Mouse (Mus musculus): Measurements from ENCODE around the gene Gata5. TPM values are rescaled to one million over a fixed set of nuclear protein-coding genes. Genes with fewer than 3 reads are reported as not detected.
A peak's percentile ranks its signal among the peaks of the same experiment; 100 is the strongest.

Gene Gata5
- polyA plus RNA-seq, 1 experiment from 2014 or later, result not detected

DNA sequence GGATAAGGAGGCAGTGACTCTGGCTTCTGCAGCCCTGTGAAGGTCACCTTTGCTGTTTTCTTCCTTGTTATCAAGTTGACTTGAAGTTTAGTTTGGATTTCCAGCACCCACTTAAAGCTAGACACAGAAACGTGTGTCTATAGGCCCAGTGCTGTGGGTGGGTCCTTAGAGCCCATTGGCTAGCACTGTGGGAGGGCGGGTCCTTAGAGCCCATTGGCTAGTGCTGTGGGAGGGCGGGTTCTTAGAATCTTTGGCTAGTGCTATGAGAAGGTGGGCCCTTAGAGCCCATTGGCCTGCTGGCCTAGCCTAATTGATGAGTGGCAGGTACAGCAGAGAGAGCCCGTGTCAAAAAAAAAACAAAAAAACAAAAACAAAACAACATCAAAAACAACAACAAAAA, 14.3 kb downstream of the Gata5 start:
- Histone ChIP-seq H3K27me3 (replicated peaks; ENCODE audit: control insufficient read depth, insufficient read depth, low read length) (no peaks in the 10 kb centered on the region), H3K4me2 (ENCODE audit: low read length) (no peak overlapping the region), H3K9ac (ENCODE audit: low read depth, low read length) (no peak overlapping the region), H3K4me1 (ENCODE audit: control insufficient read depth, insufficient read depth, low read depth, low read length) (no peaks in the 10 kb centered on the region), H3K4me3 (ENCODE audit: low read length) (no peak overlapping the region), H3K27ac (ENCODE audit: low read depth, low read length) (no peak overlapping the region), H3K36me3 (ENCODE audit: control insufficient read depth, insufficient read depth, low read length) (no peaks in the 10 kb centered on the region), H3K9me3 (ENCODE audit: control insufficient read depth, low read length) (no peaks in the 10 kb centered on the region)
- 75% methylated on average over 4 of the region's 4 CpGs for WGBS
- ATAC-seq, result no peak

- no peak for ATAC-seq
- no peak overlapping the region for H3K9ac ChIP-seq (ENCODE audit: low read depth, low read length)
- no peaks in the 10 kb centered on the region for H3K4me1 ChIP-seq (ENCODE audit: control insufficient read depth, insufficient read depth, low read depth, low read length)
- no peak overlapping the region for H3K4me3 ChIP-seq (ENCODE audit: low read length)
- H3K27ac ChIP-seq (ENCODE audit: low read depth, low read length), result no peak overlapping the region
- no peaks in the 10 kb centered on the region for H3K27me3 ChIP-seq (replicated peaks; ENCODE audit: control insufficient read depth, insufficient read depth, low read length)
- WGBS, result 81% methylated on average over 7 of the region's 7 CpGs
- H3K36me3 ChIP-seq (ENCODE audit: control insufficient read depth, insufficient read depth, low read length), result no peaks in the 10 kb centered on the region
- H3K9me3 ChIP-seq (ENCODE audit: control insufficient read depth, low read length), result no peaks in the 10 kb centered on the region
- H3K4me2 ChIP-seq (ENCODE audit: low read length), result no peak overlapping the region
Measured at GRCm38 (mm10) chr2:180317591-180317990, 16.9 kb downstream of the Gata5 start.

GRCm38 (mm10) chr2:180314292-180314691, 20.2 kb downstream of the Gata5 start:
- Histone ChIP-seq H3K9me3 (ENCODE audit: control insufficient read depth, low read length) (no peaks in the 10 kb centered on the region), H3K27me3 (replicated peaks; ENCODE audit: control insufficient read depth, insufficient read depth, low read length) (no peaks in the 10 kb centered on the region), H3K27ac (ENCODE audit: low read depth, low read length) (no peak overlapping the region), H3K36me3 (ENCODE audit: control insufficient read depth, insufficient read depth, low read length) (no peaks in the 10 kb centered on the region), H3K9ac (ENCODE audit: low read depth, low read length) (no peak overlapping the region), H3K4me2 (ENCODE audit: low read length) (no peak overlapping the region), H3K4me3 (ENCODE audit: low read length) (no peak overlapping the region), H3K4me1 (ENCODE audit: control insufficient read depth, insufficient read depth, low read depth, low read length) (no peaks in the 10 kb centered on the region)
- WGBS, result 86% methylated on average over 2 of the region's 2 CpGs
- no peak for ATAC-seq

DNA sequence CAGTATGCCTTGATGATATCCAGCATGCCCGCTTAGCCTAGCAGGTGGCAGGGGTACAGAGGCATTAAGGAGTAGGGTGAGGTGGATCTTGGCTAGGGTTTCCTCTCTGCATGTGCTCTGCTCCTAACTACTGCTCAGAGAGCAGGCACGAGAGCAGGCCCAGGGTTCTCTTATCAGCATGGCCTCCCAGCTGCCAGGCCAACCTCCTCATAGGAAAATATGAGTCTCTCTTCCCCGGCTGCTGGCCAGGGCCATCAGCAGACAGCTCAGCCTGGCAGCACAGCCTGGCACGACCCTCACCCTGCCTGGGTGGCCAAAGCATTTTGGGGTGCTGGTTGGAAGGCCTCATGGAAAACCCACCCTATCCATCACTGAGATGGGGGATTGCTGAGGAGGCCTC, 23.4 kb downstream of the Gata5 start:
- Histone ChIP-seq H3K27me3 (replicated peaks; ENCODE audit: control insufficient read depth, insufficient read depth, low read length) (no peaks in the 10 kb centered on the region), H3K4me2 (ENCODE audit: low read length) (no peak overlapping the region), H3K4me1 (ENCODE audit: control insufficient read depth, insufficient read depth, low read depth, low read length) (no peaks in the 10 kb centered on the region), H3K27ac (ENCODE audit: low read depth, low read length) (no peak overlapping the region), H3K9me3 (ENCODE audit: control insufficient read depth, low read length) (no peaks in the 10 kb centered on the region), H3K4me3 (ENCODE audit: low read length) (no peak overlapping the region), H3K36me3 (ENCODE audit: control insufficient read depth, insufficient read depth, low read length) (no peaks in the 10 kb centered on the region), H3K9ac (ENCODE audit: low read depth, low read length) (no peak overlapping the region)
- 76% methylated on average over 4 of the region's 4 CpGs for WGBS
- ATAC-seq, result no peak

DNA sequence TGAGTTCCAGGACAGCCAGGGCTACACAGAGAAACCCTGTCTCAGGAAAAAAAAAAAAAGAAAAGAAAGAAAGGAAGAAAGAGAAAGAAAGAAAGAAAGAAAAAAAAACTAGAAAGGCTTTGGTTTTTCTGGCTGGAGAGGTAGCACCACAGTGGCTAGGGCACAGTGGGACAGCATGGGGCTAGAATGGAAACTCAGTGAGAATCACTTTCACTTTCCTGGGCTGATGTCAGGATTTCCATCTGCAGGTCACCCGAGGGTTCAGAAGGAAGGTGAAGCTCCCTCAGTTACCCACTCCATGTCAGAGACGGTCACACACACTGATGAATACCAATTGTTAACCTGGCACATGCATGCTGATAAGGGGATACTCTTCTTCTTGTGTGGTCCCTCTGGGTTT, 26.8 kb downstream of the Gata5 start:
- H3K4me1 ChIP-seq (ENCODE audit: control insufficient read depth, insufficient read depth, low read depth, low read length), result no peaks in the 10 kb centered on the region
- no peak for ATAC-seq
- H3K4me2 ChIP-seq (ENCODE audit: low read length), result no peak overlapping the region
- no peaks in the 10 kb centered on the region for H3K27me3 ChIP-seq (replicated peaks; ENCODE audit: control insufficient read depth, insufficient read depth, low read length)
- no peak overlapping the region for H3K4me3 ChIP-seq (ENCODE audit: low read length)
- no peak overlapping the region for H3K27ac ChIP-seq (ENCODE audit: low read depth, low read length)
- 74% methylated on average over 2 of the region's 2 CpGs for WGBS
- H3K36me3 ChIP-seq (ENCODE audit: control insufficient read depth, insufficient read depth, low read length), result no peaks in the 10 kb centered on the region
- H3K9me3 ChIP-seq (ENCODE audit: control insufficient read depth, low read length), result no peaks in the 10 kb centered on the region; the same call in 1 of the 2 replicates
- H3K9ac ChIP-seq (ENCODE audit: low read depth, low read length), result no peak overlapping the region

DNA sequence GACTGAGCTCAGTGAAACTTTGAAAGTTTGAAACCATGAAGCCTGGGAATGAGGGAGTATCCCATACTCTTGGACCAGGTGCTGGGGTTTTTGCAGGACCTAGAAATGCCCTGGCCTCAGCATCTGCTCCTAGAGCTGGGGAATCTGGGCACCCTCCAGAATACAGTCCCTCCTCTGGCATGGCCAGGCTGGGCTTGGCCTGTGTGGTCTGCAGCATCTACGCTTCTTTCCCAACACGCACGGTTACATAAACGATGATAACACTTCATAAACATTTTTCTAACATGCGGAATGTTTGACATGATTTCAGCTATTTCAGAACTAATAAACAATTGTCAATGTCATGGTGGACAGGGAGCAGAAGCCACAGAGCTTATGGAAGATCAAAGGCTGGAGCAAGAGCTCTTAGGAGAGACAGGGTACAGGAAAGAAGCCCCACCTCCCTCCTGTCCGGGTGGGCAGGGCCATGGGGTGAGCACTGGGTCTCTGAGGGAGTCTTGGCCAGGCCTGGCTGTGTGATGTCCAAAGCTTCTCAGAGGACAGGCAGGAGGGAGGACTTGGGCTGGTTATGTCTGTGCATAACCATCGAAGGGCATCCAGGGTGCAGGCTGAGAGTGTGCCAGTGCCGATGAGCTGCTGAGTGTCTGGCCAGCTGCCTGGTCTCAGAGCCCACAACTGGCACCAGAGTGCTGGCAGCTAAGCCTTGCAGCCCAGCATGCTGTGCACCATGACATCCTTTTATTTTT, 27.9 kb downstream of the Gata5 start:
- ATAC-seq, result peak; percentile 52; the same call in 1 of the 2 replicates
- no peaks in the 10 kb centered on the region for H3K4me1 ChIP-seq (ENCODE audit: control insufficient read depth, insufficient read depth, low read depth, low read length)
- H3K27me3 ChIP-seq (replicated peaks; ENCODE audit: control insufficient read depth, insufficient read depth, low read length), result no peaks in the 10 kb centered on the region
- 86% methylated on average over 8 of the region's 8 CpGs for WGBS
- no peak overlapping the region for H3K27ac ChIP-seq (ENCODE audit: low read depth, low read length)
- no peak overlapping the region for H3K4me2 ChIP-seq (ENCODE audit: low read length)
- H3K9ac ChIP-seq (ENCODE audit: low read depth, low read length), result no peak overlapping the region
- H3K36me3 ChIP-seq (ENCODE audit: control insufficient read depth, insufficient read depth, low read length), result no peaks in the 10 kb centered on the region
- H3K9me3 ChIP-seq (ENCODE audit: control insufficient read depth, low read length), result no peaks in the 10 kb centered on the region; the same call in 1 of the 2 replicates
- no peak overlapping the region for H3K4me3 ChIP-seq (ENCODE audit: low read length)

DNA sequence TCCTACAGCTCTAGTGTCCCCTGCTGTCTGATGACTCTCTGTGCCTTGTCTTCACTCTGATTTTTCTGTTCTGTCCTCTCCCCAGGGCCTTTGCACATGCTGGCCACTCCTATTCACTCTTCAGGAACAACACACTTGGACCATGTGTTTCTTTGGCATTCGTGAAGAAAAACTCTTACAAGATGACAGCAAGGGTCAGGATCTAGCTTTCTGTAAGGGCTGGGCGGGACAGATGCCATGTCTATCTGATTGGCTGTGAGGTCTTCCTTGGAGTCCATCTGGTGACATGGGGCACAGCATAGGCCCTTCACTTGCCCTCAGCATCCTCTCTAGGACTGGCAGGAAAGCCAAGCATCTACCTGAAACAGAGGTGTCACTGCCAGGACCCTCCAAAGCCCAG, 28.5 kb downstream of the Gata5 start:
- Histone ChIP-seq H3K4me2 (ENCODE audit: low read length) (no peak overlapping the region), H3K27me3 (replicated peaks; ENCODE audit: control insufficient read depth, insufficient read depth, low read length) (no peaks in the 10 kb centered on the region), H3K36me3 (ENCODE audit: control insufficient read depth, insufficient read depth, low read length) (no peaks in the 10 kb centered on the region), H3K9ac (ENCODE audit: low read depth, low read length) (no peak overlapping the region), H3K27ac (ENCODE audit: low read depth, low read length) (no peak overlapping the region), H3K4me3 (ENCODE audit: low read length) (no peak overlapping the region), H3K4me1 (ENCODE audit: control insufficient read depth, insufficient read depth, low read depth, low read length) (no peaks in the 10 kb centered on the region), H3K9me3 (ENCODE audit: control insufficient read depth, low read length) (no peaks in the 10 kb centered on the region; the same call in 1 of the 2 replicates)
- 85% methylated on average over 2 of the region's 2 CpGs for WGBS
- ATAC-seq, result no peak

GRCm38 (mm10) chr2:180305490-180305889, 29.0 kb downstream of the Gata5 start:
- H3K4me3 ChIP-seq (ENCODE audit: low read length), result no peak overlapping the region
- H3K36me3 ChIP-seq (ENCODE audit: control insufficient read depth, insufficient read depth, low read length), result no peaks in the 10 kb centered on the region
- H3K27ac ChIP-seq (ENCODE audit: low read depth, low read length), result no peak overlapping the region
- H3K9me3 ChIP-seq (ENCODE audit: control insufficient read depth, low read length), result no peaks in the 10 kb centered on the region; the same call in 1 of the 2 replicates
- H3K4me1 ChIP-seq (ENCODE audit: control insufficient read depth, insufficient read depth, low read depth, low read length), result no peaks in the 10 kb centered on the region
- no peak for ATAC-seq
- WGBS, result 86% methylated on average over 3 of the region's 3 CpGs
- no peaks in the 10 kb centered on the region for H3K27me3 ChIP-seq (replicated peaks; ENCODE audit: control insufficient read depth, insufficient read depth, low read length)
- no peak overlapping the region for H3K4me2 ChIP-seq (ENCODE audit: low read length)
- H3K9ac ChIP-seq (ENCODE audit: low read depth, low read length), result no peak overlapping the region

DNA sequence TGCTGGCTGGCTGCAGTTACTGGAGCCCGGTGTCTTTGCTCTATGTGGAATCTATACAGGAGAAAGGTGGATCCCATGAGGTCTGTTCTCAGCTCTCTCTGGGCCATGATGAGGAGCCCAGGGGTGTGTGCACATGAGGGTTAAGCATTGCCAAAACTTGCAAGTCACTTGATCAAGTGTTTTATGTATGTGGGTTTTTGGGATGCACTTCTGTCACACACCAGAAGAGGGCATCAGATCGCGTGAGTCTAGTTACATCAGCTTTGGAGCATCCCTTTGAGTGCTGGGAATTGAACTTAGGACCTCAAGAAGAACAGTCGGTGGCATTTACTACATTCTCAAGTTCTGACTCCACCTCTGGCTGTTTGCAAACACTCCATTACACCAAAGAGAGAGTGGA, 29.9 kb downstream of the Gata5 start:
- Histone ChIP-seq H3K9me3 (ENCODE audit: control insufficient read depth, low read length) (no peaks in the 10 kb centered on the region; the same call in 1 of the 2 replicates), H3K9ac (ENCODE audit: low read depth, low read length) (no peak overlapping the region), H3K4me3 (ENCODE audit: low read length) (no peak overlapping the region), H3K27ac (ENCODE audit: low read depth, low read length) (no peak overlapping the region), H3K4me1 (ENCODE audit: control insufficient read depth, insufficient read depth, low read depth, low read length) (no peaks in the 10 kb centered on the region), H3K27me3 (replicated peaks; ENCODE audit: control insufficient read depth, insufficient read depth, low read length) (no peaks in the 10 kb centered on the region), H3K4me2 (ENCODE audit: low read length) (no peak overlapping the region), H3K36me3 (ENCODE audit: control insufficient read depth, insufficient read depth, low read length) (no peaks in the 10 kb centered on the region)
- ATAC-seq, result no peak
- WGBS, result 65% methylated on average over 4 of the region's 4 CpGs

Measured in hindbrain, embryonic 16.5 days (tissue).